7 mouse cellular contexts compared by ENCODE assay signal in genomic region chr14:72293677-72294387, GRCm38 (mm10).
DNase-seq lines count a peak whose midpoint lies in the region; ATAC-seq and TF ChIP-seq lines count a peak whose summit lies in the region.

No protein-coding gene starts in this region.

- no peaks in the 10 kb centered on the region for H3K9me3 ChIP-seq in intestine, embryonic 14.5 days (ENCODE audit: control insufficient read depth, low read length)
- no peaks in the 10 kb centered on the region for H3K9me3 ChIP-seq in midbrain, embryonic 12.5 days

- H3K36me3 ChIP-seq in intestine, embryonic 14.5 days (ENCODE audit: control insufficient read depth, insufficient read depth, low read length), result no peaks in the 10 kb centered on the region
- no peaks in the 10 kb centered on the region for H3K36me3 ChIP-seq in midbrain, embryonic 12.5 days

- no peaks in the 10 kb centered on the region; the same call in 1 of the 2 replicates for H3K4me1 ChIP-seq in intestine, embryonic 14.5 days (replicated peaks; ENCODE audit: control insufficient read depth, insufficient read depth, low read length)
- H3K4me1 ChIP-seq in midbrain, embryonic 12.5 days, result no peaks in the 10 kb centered on the region

- peak; percentile 47; the same call in 1 of the 2 replicates for ATAC-seq in common myeloid progenitor, adult 5-6 weeks (replicated peaks; ENCODE audit: low read depth, poor library complexity, severe bottlenecking)
- ATAC-seq in intestine, embryonic 14.5 days (replicated peaks; ENCODE audit: low FRiP score, low TSS enrichment, low read depth), result peak; percentile 86
- ATAC-seq in midbrain, embryonic 12.5 days (ENCODE audit: low FRiP score, low read depth), result peak; percentile 56; the same call in 1 of the 2 replicates

- intact Hi-C loops in left cerebral cortex, adult 2 months (cut with DNase I), result loop anchor here (2.0 to 5.0 kb wide), 6 partner anchors 107 to 1513 kb away; no protein-coding TSS in a partner anchor
- intact Hi-C loops in left cerebral cortex, postnatal 4 days (cut with DNase I), result loop anchor here (1.0 to 5.0 kb wide), 2 partner anchors 1399 to 1512 kb away; no protein-coding TSS in a partner anchor

- WGBS in intestine, embryonic 14.5 days, result 65% methylated on average over 9 of the region's 9 CpGs
- 64% methylated on average over 9 of the region's 9 CpGs for WGBS in midbrain, embryonic 12.5 days

- H3K9ac ChIP-seq in intestine, embryonic 14.5 days (ENCODE audit: low read length), result no peak overlapping the region
- H3K9ac ChIP-seq in midbrain, embryonic 12.5 days (replicated peaks), result no peak overlapping the region

- H3K27ac ChIP-seq in left cerebral cortex, adult 2 months, result no peak overlapping the region
- no peak overlapping the region for H3K27ac ChIP-seq in intestine, embryonic 14.5 days (ENCODE audit: low read depth)
- no peak overlapping the region for H3K27ac ChIP-seq in midbrain, embryonic 12.5 days (replicated peaks)

- DNase-seq in left cerebral cortex, adult 2 months (ENCODE audit: extremely low spot score in 1 of 2, low spot score in 2 of 2), result peak in 1 of 2 experiments; percentile 11
- no peak for DNase-seq in left cerebral cortex, postnatal 4 days
- DNase-seq in intestine, embryonic 14.5 days (ENCODE audit: low spot score), result peak; percentile 63
- no peak for DNase-seq in ovary, postnatal 36 days (ENCODE audit: low spot score)
- no peak for DNase-seq in thymus, postnatal 4 days

- TF ChIP-seq CTCF in left cerebral cortex, adult 2 months (IDR thresholded peaks at IDR 0.05), result peak; percentile 62

- no peak overlapping the region for H3K4me3 ChIP-seq in left cerebral cortex, adult 2 months
- no peak overlapping the region for H3K4me3 ChIP-seq in intestine, embryonic 14.5 days (ENCODE audit: low read depth, low read length)
- no peak overlapping the region for H3K4me3 ChIP-seq in midbrain, embryonic 12.5 days

- H3K4me2 ChIP-seq in intestine, embryonic 14.5 days (ENCODE audit: low read length), result no peak overlapping the region
- H3K4me2 ChIP-seq in midbrain, embryonic 12.5 days (replicated peaks), result no peak overlapping the region

- H3K27me3 ChIP-seq in intestine, embryonic 14.5 days (replicated peaks; ENCODE audit: control insufficient read depth, insufficient read depth, low read length), result no peaks in the 10 kb centered on the region
- 0 out of 2 replicates have a peak, but pooled peaks cover 5% of the 10 kb centered on the region for H3K27me3 ChIP-seq in midbrain, embryonic 12.5 days
